Mouse (Mus musculus) stomach, embryonic 15.5 days (tissue): ENCODE data around the gene Park7. TPM values are rescaled to one million over a fixed set of nuclear protein-coding genes. Genes with fewer than 3 reads are reported as not detected.

Source experiments
- ATAC-seq: fragments of 200-750 bp; cut with Nextera tagmentation; 2 replicates; pipeline ENCODE4 v1.8.0; 2017; ENCODE audit warnings: low read depth, moderate number of reproducible peaks, moderate TSS enrichment; ENCODE audit not compliant: insufficient read depth, low FRiP score
- H3K27ac ChIP-seq: fragments of 300-500 bp; sonication (generic); 2 replicates; pipeline ENCODE4 v1.5.1; 2015; ENCODE audit warnings: mild to moderate bottlenecking, inconsistent platforms
- H3K27me3 ChIP-seq: fragments of 300-500 bp; sonication (generic); replicated peaks from 2 replicates; pipeline ENCODE4 v1.6.1; 2015; ENCODE audit warnings: inconsistent platforms
- H3K36me3 ChIP-seq: fragments of 300-500 bp; sonication (generic); 2 replicates; pipeline ENCODE4 v1.6.1; 2015; ENCODE audit warnings: inconsistent platforms
- H3K4me1 ChIP-seq: fragments of 300-500 bp; sonication (generic); 2 replicates; pipeline ENCODE4 v1.6.1; 2015; ENCODE audit warnings: inconsistent platforms
- H3K4me2 ChIP-seq: fragments of 300-500 bp; sonication (generic); 2 replicates; pipeline ENCODE4 v1.6.1; 2015; ENCODE audit warnings: mild to moderate bottlenecking, inconsistent platforms
- H3K4me3 ChIP-seq: fragments of 300-500 bp; sonication (generic); replicated peaks from 2 replicates; pipeline ENCODE4 v1.5.1; 2015; ENCODE audit warnings: inconsistent platforms
- H3K9ac ChIP-seq: fragments of 300-500 bp; sonication (generic); 2 replicates; pipeline ENCODE4 v1.6.1; 2015; ENCODE audit warnings: inconsistent platforms
- H3K9me3 ChIP-seq: fragments of 300-500 bp; sonication (generic); 2 replicates; pipeline ENCODE4 v1.6.1; 2016; ENCODE audit warnings: inconsistent platforms
- WGBS: fragments of 180-500 bp; shearing (Covaris S2); methylation state at CpG from one replicate; pipeline ENCODE4 v1.1.7; 2015; 5-methylcytosine and 5-hydroxymethylcytosine counted together
- polyA plus RNA-seq: library from polyadenylated mRNA; unstranded; fragments of >200 nt; fragmentation: Nextera tagmentation; extraction: Ambion mirVana; gene quantifications from 2 replicates; pipeline ENCODE4 v1.2.1, GENCODE M21; 2015

The Park7 gene
- polyA plus RNA-seq, 1 experiment from 2014 or later: 424 TPM

DNA sequence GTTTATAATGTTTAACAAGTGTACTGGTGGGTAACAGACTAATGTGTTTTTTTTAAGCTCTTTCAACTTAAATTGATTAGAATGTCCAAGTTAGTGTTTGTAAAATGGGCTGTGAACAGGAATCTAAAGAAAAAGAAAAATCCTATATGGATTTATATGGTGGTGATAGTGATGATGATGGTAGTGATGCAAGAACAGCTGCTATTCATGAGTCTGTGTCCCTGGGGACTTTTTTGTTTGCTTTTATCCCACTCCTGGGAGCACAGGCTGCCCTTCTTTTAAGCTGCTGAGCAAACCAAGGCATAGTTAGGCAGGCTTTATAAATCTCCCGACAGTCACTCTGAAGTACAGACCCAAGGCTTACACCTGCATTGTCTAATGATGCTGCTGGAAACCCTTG, 19.3 kb upstream of the Park7 start:
- Histone ChIP-seq H3K27me3 (no peaks in the 10 kb centered on the region), H3K9ac (no peak overlapping the region), H3K36me3 (no peaks in the 10 kb centered on the region), H3K4me3 (no peak overlapping the region), H3K4me2 (no peak overlapping the region), H3K27ac (no peak overlapping the region), H3K9me3 (no peaks in the 10 kb centered on the region), H3K4me1 (no peaks in the 10 kb centered on the region)
- no peak for ATAC-seq
- WGBS: 59% methylated on average over 1 of the region's 1 CpGs

DNA sequence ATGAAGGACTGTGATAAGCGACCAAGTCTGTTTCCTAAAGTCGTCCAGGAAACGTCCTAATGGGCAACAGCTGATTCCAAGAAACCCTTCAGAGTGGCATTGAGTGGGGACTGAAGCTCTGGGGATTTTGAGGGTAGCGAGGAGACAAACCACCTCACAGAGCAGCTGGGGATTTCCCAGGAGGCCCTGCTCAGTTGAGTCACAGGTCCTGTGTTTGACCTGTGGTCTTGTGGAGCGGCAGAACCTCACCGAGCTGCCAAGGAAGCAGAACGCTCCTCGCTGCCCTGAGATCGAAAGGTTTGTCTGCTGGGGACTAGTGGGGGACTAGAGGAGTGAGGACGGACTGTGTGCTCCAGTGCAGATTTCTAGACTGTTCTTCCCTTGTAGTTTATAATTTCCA, 13.6 kb upstream of the Park7 start:
- H3K4me2 ChIP-seq: no peak overlapping the region
- no peaks in the 10 kb centered on the region for H3K36me3 ChIP-seq
- no peaks in the 10 kb centered on the region for H3K9me3 ChIP-seq
- 53% methylated on average over 10 of the region's 10 CpGs for WGBS
- H3K9ac ChIP-seq: no peak overlapping the region
- no peaks in the 10 kb centered on the region for H3K4me1 ChIP-seq
- no peaks in the 10 kb centered on the region for H3K27me3 ChIP-seq
- H3K27ac ChIP-seq: no peak overlapping the region
- no peak overlapping the region for H3K4me3 ChIP-seq
- no peak for ATAC-seq

DNA sequence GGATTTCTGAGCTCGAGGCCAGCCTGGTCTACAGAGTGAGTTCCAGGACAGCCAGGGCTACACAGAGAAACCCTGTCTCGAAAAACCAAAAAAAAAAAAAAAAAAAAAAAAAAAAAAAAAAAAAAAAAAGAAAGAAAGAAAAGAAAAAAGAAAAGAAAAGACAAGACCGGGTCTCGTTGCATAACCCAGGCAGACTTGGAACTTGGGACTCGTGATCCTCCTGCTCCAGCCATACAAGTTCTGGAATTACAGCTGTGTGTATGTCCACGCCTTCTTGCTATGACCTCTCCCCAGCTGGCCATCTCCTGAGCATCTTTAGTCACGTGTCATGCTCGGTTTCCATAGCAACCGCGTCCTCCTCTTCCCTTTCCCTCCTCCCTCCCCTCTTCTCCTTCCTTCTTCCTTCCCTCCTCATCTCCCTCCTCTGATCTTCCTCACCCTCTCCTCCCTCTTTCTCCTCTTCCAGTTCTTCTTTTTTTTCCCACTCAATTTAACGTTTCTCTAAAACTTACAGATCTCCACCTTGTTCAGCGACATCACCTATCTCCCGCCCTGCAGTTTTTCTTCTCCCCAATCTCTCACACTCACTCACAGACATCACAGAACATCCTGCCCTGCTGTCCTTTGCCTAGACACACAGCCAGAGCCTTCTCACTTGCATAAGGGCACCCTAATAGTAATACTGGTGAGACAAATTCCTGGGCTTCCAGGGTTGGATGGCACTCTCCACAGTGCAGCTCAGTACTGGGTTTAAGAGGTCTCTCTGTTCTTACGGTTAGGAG, 12.9 kb upstream of the Park7 start:
- H3K27ac ChIP-seq: no peak overlapping the region
- no peaks in the 10 kb centered on the region for H3K9me3 ChIP-seq
- H3K4me3 ChIP-seq: no peak overlapping the region
- H3K27me3 ChIP-seq: no peaks in the 10 kb centered on the region
- no peak overlapping the region for H3K4me2 ChIP-seq
- no peaks in the 10 kb centered on the region for H3K4me1 ChIP-seq
- 47% methylated on average over 14 of the region's 14 CpGs for WGBS
- H3K36me3 ChIP-seq: no peaks in the 10 kb centered on the region
- H3K9ac ChIP-seq: no peak overlapping the region
- no peak for ATAC-seq

DNA sequence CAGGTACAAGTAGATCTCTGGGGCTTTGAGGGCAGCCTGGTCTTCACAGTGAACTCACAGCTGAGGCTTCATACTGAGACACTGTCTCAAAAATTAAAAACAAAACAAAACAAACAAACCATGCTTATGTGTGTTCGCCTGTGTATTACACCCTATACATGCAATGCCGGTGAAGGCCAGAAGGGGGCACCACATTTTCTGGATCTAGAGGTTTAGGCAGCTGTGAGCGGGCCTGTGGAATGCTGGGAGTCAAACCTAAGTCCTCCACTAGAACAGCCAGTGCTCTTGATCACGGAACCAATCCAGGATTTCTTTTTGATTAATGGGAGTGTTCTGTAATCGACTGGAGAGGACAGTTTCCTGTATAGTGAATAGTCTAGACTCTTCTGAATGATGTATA, 11.7 kb upstream of the Park7 start:
- H3K4me1 ChIP-seq: no peaks in the 10 kb centered on the region
- ATAC-seq: no peak
- H3K36me3 ChIP-seq: no peaks in the 10 kb centered on the region
- no peaks in the 10 kb centered on the region for H3K27me3 ChIP-seq
- H3K27ac ChIP-seq: no peak overlapping the region
- H3K4me2 ChIP-seq: no peak overlapping the region
- H3K9ac ChIP-seq: no peak overlapping the region
- WGBS: 51% methylated on average over 5 of the region's 5 CpGs
- no peak overlapping the region for H3K4me3 ChIP-seq
- H3K9me3 ChIP-seq: no peaks in the 10 kb centered on the region

DNA sequence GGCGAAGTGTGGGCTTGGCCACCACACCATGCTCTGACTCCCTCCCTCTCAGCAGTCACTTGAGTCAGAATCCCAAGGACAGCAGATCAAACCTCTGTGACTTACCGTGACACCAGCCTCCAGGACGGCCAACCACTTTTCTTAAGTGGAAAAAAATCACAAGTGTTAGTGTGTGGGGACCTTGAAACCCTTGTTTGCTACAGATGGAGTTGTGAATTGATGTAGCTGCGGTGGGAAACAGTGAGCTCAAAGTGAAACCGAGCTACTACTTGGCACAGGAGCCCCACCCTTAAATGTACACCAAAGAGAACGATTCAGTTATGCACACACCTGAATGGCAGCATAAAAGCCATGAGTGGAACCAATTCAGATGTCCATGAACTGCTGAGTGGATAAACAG, 10.7 kb upstream of the Park7 start:
- Histone ChIP-seq H3K9ac (no peak overlapping the region), H3K4me3 (no peak overlapping the region), H3K27ac (no peak overlapping the region), H3K4me1 (no peaks in the 10 kb centered on the region), H3K27me3 (no peaks in the 10 kb centered on the region), H3K36me3 (no peaks in the 10 kb centered on the region), H3K4me2 (no peak overlapping the region), H3K9me3 (no peaks in the 10 kb centered on the region)
- WGBS: 79% methylated on average over 6 of the region's 6 CpGs
- no peak for ATAC-seq

DNA sequence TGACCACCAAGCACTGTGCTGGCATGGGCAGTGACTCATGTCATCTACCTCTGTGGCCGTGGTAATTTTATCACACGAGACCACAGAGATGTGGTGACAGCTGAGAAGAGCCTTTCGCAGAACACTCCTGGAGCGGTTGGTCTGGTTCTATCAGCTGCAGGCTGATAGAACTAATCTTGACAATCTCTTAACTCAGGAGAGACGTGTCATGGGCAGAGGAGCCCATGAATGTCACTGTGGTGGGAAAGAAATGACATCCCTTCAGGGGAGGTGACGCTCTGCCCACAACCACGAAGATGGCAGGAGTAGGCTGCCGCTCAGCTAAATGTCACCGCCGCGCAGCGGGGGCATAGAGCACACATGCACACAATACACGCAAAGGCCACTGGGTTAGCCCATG, 10.1 kb upstream of the Park7 start:
- WGBS: 77% methylated on average over 13 of the region's 13 CpGs
- Histone ChIP-seq H3K4me1 (no peaks in the 10 kb centered on the region), H3K36me3 (no peaks in the 10 kb centered on the region), H3K9ac (no peak overlapping the region), H3K27me3 (no peaks in the 10 kb centered on the region), H3K4me3 (no peak overlapping the region), H3K9me3 (no peaks in the 10 kb centered on the region), H3K27ac (no peak overlapping the region), H3K4me2 (no peak overlapping the region)
- no peak for ATAC-seq

DNA sequence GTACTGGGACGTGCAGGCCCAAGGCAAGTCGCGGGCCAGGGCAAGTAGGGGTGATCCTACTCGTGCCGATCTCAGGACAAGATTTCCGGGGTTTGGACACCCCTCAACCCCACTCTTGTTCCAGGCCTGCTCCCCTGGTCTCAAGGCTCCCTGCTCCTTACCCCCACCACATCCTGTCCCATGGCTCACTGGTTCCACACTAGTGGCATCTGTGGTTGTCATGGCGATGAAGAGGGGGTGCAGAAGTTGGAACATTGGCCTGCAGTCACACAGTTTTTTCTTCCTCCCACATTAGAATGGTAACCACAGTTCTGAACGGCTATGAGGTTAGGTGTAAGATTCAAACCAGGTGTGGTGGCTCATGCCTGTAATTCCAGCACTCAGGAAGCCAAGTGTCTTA, 7.0 kb upstream of the Park7 start:
- no peaks in the 10 kb centered on the region for H3K4me1 ChIP-seq
- ATAC-seq: no peak

DNA sequence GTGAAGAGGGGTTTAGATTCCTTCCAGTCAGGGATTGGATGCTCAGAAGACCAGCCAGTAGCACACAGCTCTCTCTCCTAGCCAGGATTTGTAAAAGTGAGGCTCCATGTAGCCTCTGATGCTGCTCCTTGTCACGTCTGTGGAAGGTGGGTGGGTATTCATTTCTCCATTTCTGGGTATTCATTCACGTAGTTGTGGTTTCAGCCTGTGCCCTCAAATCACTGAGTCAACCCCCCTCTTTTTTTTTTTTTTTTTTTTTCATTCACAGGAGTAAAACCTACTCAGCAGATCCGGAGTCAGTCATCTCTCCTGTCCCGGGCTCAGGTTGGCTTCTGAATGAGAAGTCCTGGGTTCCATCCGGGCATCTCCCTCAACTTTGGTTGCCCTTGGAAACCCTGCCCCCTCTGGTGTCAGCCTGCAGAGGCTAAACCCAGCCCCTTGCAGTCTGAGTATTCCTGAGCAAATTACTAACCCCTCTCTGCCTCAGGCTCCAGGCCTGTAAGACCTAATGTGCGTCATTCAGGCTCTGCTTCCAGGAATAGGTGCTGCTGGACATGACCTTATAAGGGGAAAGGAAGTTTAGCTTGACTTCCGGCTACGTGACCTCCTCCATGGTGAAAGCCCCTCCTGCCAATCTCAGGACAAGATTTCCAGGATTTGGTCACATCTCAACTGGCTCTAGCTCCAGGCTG, 3.2 kb upstream of the Park7 start:
- Histone ChIP-seq H3K36me3 (no peaks in the 10 kb centered on the region), H3K4me3 (no peak overlapping the region), H3K9me3 (no peaks in the 10 kb centered on the region), H3K27ac (no peak overlapping the region), H3K9ac (no peak overlapping the region), H3K4me2 (no peak overlapping the region), H3K27me3 (no peaks in the 10 kb centered on the region), H3K4me1 (peaks cover 3% of the 10 kb centered on the region; the same call in 1 of the 2 replicates)
- 73% methylated on average over 8 of the region's 8 CpGs for WGBS
- no peak for ATAC-seq

More for the DNA sequence above, 7.0 kb upstream of the Park7 start:
- Histone ChIP-seq H3K9ac (no peak overlapping the region), H3K9me3 (no peaks in the 10 kb centered on the region), H3K27ac (no peak overlapping the region), H3K4me2 (no peak overlapping the region), H3K27me3 (no peaks in the 10 kb centered on the region), H3K36me3 (no peaks in the 10 kb centered on the region), H3K4me3 (no peak overlapping the region)
- 73% methylated on average over 8 of the region's 8 CpGs for WGBS

DNA sequence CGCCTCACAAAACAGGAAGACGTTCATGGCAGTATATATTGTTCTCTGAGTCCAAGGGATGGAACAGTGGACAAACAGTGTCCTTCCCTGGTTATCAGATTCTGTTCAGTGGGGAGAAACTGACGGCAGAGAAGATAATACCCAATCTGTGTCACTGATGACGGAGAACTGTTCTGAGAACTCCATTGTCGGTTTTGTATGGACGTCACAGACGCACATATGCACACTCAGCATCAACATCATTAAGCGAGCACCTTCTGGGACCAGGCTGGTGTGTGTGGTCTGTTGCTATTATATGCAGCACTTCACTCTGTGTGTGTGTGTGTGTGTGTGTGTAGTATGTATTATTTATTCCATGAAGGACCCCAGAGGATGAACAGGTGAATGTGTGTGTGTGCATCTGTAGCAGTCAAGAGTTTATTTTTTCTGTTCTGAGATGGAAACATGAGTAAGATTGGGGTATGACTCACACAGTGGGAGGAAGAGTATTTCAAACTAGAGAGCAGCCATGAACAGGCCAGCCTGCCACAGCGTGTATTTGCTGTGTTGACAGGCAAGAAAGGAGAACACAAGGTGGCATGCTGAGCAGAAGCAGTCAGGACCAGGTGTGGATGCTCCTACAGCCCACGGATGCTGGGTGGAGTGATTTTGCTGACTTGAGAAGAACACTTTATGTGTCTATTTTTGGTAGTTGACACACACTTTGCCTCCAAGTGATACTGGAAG, 1.1 kb upstream of the Park7 start:
- Histone ChIP-seq H3K27ac (peak overlapping the region; percentile 62), H3K4me1 (peaks cover 3% of the 10 kb centered on the region; the same call in 1 of the 2 replicates), H3K36me3 (no peaks in the 10 kb centered on the region), H3K9me3 (no peaks in the 10 kb centered on the region), H3K4me2 (peak overlapping the region; percentile 57), H3K27me3 (no peaks in the 10 kb centered on the region), H3K4me3 (peak overlapping the region; percentile 66), H3K9ac (peak overlapping the region; percentile 69; the same call in 1 of the 2 replicates)
- 0 out of 2 replicates have a peak, but pooled peaks have one; percentile 11 for ATAC-seq
- 45% methylated on average over 10 of the region's 10 CpGs for WGBS

DNA sequence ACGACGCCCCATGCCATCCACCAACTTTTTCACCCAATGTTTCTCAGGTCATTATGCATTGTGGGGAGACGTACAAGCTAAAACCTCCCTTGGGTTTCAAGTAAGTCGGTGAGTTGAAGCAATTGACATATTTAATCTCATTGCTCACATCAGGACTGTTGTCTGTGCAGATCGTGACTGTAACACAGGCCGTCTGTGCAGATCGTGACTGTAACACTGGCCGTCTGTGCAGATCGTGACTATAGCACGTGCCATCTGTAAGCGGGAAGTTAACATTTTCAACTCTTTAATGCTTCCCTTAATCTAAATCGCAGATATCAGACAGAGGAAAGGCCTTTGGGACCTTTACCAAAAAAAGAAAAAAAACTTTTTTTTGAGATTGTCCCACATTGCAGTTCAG, 494 bp downstream of the Park7 start:
- peak overlapping the region; percentile 53; the same call in 1 of the 2 replicates for H3K9ac ChIP-seq
- H3K27ac ChIP-seq: peak overlapping the region; percentile 93
- H3K4me1 ChIP-seq: peaks cover 9% of the 10 kb centered on the region
- peak overlapping the region; percentile 57 for H3K4me2 ChIP-seq
- H3K27me3 ChIP-seq: no peaks in the 10 kb centered on the region
- peak overlapping the region; percentile 66 for H3K4me3 ChIP-seq
- no peaks in the 10 kb centered on the region for H3K9me3 ChIP-seq
- H3K36me3 ChIP-seq: no peaks in the 10 kb centered on the region
- no peak for ATAC-seq
- WGBS: 14% methylated on average over 12 of the region's 12 CpGs

DNA sequence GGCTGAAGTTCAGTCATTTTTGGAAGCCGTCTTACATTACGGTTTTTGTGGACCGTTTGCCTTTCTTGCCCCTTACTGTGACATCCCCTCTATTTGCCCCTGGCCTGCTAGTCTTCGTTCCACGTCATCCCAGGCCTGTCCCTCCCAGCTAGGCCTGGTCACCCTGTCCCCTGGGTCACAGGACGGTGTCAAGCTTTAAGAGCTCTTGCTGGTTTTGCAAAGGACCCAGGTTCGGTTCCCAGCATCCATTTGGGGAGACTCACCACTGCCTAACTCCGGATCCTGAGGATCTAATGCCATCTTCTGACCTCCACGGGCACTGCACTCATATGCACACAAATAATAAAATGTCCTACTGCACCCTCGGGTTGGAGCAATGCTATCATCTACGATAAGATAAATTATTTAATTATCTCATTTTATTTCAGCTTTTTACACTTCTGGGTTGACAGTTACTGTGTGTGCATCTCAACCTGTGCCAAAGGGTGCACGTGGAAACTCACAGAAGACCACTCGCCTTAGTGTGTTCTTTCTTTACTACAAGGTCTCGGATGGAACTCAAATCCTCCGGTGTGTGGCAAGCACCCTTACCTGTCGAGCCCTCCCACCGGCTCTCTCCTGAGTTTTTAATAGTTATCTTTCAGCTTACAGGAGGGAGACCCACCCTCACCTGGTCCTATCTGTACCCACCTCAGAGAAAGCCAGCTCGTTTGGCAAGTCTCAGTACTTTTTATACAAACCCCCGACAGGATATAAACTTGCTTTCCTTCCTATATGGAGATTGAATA, 3.9 kb downstream of the Park7 start:
- Histone ChIP-seq H3K9ac (no peak overlapping the region), H3K4me2 (peak overlapping the region; percentile 69), H3K4me1 (peaks cover 16% of the 10 kb centered on the region), H3K27me3 (no peaks in the 10 kb centered on the region), H3K36me3 (peaks cover 7% of the 10 kb centered on the region), H3K9me3 (no peaks in the 10 kb centered on the region), H3K27ac (peak overlapping the region; percentile 38; the same call in 1 of the 2 replicates), H3K4me3 (peak overlapping the region; percentile 74; the same call in 1 of the 2 replicates)
- WGBS: 85% methylated on average over 19 of the region's 19 CpGs
- no peak for ATAC-seq
